Mouse (Mus musculus) ES-Bruce4 (cell line): ENCODE measurements around the gene Zdhhc1. TPM values are rescaled to one million over a fixed set of nuclear protein-coding genes. Genes with fewer than 3 reads are reported as not detected.
A peak's percentile ranks its signal among the peaks of the same experiment; 100 is the strongest.

Source experiments
- H3K27ac ChIP-seq: 2 replicates; pipeline ENCODE4 v1.5.1; 2012; ENCODE audit warnings: low read length, inconsistent platforms; ENCODE audit not compliant: insufficient read depth
- H3K27me3 ChIP-seq: 2 replicates; pipeline ENCODE4 v1.6.1; 2012; ENCODE audit warnings: mild to moderate bottlenecking, low read length, inconsistent platforms; ENCODE audit not compliant: control insufficient read depth, poor library complexity, insufficient read depth, severe bottlenecking
- H3K36me3 ChIP-seq: 2 replicates; pipeline ENCODE4 v1.6.1; 2012; ENCODE audit warnings: inconsistent platforms, mild to moderate bottlenecking, low read length, moderate library complexity; ENCODE audit not compliant: control insufficient read depth, poor library complexity, insufficient read depth, severe bottlenecking
- H3K4me1 ChIP-seq: one replicate; pipeline ENCODE4 v1.8.1; 2011; ENCODE audit warnings: low read length; ENCODE audit not compliant: control insufficient read depth, insufficient read depth
- H3K4me3 ChIP-seq: 2 replicates; pipeline ENCODE4 v1.5.1; 2011; ENCODE audit warnings: low read depth, mild to moderate bottlenecking, low read length
- H3K9ac ChIP-seq: 2 replicates; pipeline ENCODE4 v1.6.1; 2012; ENCODE audit warnings: low read depth, mild to moderate bottlenecking, inconsistent platforms; ENCODE audit not compliant: poor library complexity, severe bottlenecking
- H3K9me3 ChIP-seq: replicated peaks from 2 replicates; pipeline ENCODE4 v1.6.1; 2012; ENCODE audit warnings: mild to moderate bottlenecking, low read length, inconsistent platforms; ENCODE audit not compliant: control insufficient read depth, poor library complexity, insufficient read depth, severe bottlenecking
- CTCF ChIP-seq: IDR thresholded peaks from one replicate; pipeline ENCODE4 v1.8.1; 2011; ENCODE audit warnings: low read depth, low read length
- EP300 ChIP-seq: IDR thresholded peaks from 2 replicates; pipeline ENCODE4 v1.6.1; 2011; ENCODE audit warnings: low read depth, low read length; ENCODE audit not compliant: insufficient read depth
- POLR2A ChIP-seq: IDR thresholded peaks from one replicate; pipeline ENCODE4 v1.8.1; 2011; ENCODE audit warnings: low read length; ENCODE audit not compliant: insufficient read depth
- polyA plus RNA-seq: library from polyadenylated mRNA; stranded (reverse); fragments of >200 nt; gene quantifications from 2 replicates; pipeline ENCODE4 v1.2.4, GENCODE M21; 2011; ENCODE audit warnings: low read depth; ENCODE audit not compliant: missing spikeins, insufficient read depth, insufficient read length

The Zdhhc1 gene
- polyA plus RNA-seq, 1 experiment = 9.2 TPM

- Histone ChIP-seq H3K9me3 (no peaks in the 10 kb centered on the region), H3K9ac (no peak overlapping the region), H3K36me3 (no peaks in the 10 kb centered on the region), H3K4me3 (no peak overlapping the region), H3K27ac (no peak overlapping the region), H3K27me3 (no peaks in the 10 kb centered on the region), H3K4me1 (no peaks in the 10 kb centered on the region)
- no peak for TF ChIP-seq CTCF
These were observed 54.0 kb downstream of the Zdhhc1 start for GRCm38 (mm10) chr8:105442661-105443060.

- no peak for TF ChIP-seq EP300
- peak; percentile 74 for TF ChIP-seq CTCF
- H3K27me3 ChIP-seq = no peaks in the 10 kb centered on the region
- H3K4me1 ChIP-seq = no peaks in the 10 kb centered on the region
- no peak overlapping the region for H3K9ac ChIP-seq
- no peaks in the 10 kb centered on the region for H3K9me3 ChIP-seq
- H3K4me3 ChIP-seq = no peak overlapping the region
- no peak overlapping the region for H3K27ac ChIP-seq
- no peaks in the 10 kb centered on the region for H3K36me3 ChIP-seq
These were observed 55.3 kb downstream of the Zdhhc1 start for GRCm38 (mm10) chr8:105441433-105441832.

- Histone ChIP-seq H3K27me3 (no peaks in the 10 kb centered on the region), H3K4me1 (no peaks in the 10 kb centered on the region), H3K9ac (no peak overlapping the region), H3K9me3 (no peaks in the 10 kb centered on the region), H3K36me3 (no peaks in the 10 kb centered on the region), H3K4me3 (no peak overlapping the region), H3K27ac (no peak overlapping the region)
- TF ChIP-seq EP300 = no peak
- peak; percentile 56 for TF ChIP-seq CTCF
These were observed 57.8 kb downstream of the Zdhhc1 start for GRCm38 (mm10) chr8:105438865-105439264.

- Histone ChIP-seq H3K4me3 (no peak overlapping the region), H3K9ac (no peak overlapping the region), H3K27ac (no peak overlapping the region), H3K36me3 (no peaks in the 10 kb centered on the region), H3K4me1 (no peaks in the 10 kb centered on the region), H3K27me3 (no peaks in the 10 kb centered on the region), H3K9me3 (no peaks in the 10 kb centered on the region)
- TF ChIP-seq POLR2A = no peak
- no peak for TF ChIP-seq EP300
- TF ChIP-seq CTCF = no peak
These were observed 59.5 kb downstream of the Zdhhc1 start for GRCm38 (mm10) chr8:105437078-105437748.

- H3K9me3 ChIP-seq = no peaks in the 10 kb centered on the region
- H3K36me3 ChIP-seq = no peaks in the 10 kb centered on the region
- H3K27ac ChIP-seq = no peak overlapping the region
- no peaks in the 10 kb centered on the region for H3K27me3 ChIP-seq
- TF ChIP-seq POLR2A = no peak
- TF ChIP-seq EP300 = no peak
- TF ChIP-seq CTCF = no peak
- H3K9ac ChIP-seq = no peak overlapping the region
- H3K4me1 ChIP-seq = no peaks in the 10 kb centered on the region
- H3K4me3 ChIP-seq = no peak overlapping the region
These were observed 60.5 kb downstream of the Zdhhc1 start for GRCm38 (mm10) chr8:105436218-105436617.

GRCm38 (mm10) chr8:105434136-105434535, 62.6 kb downstream of the Zdhhc1 start:
- H3K9me3 ChIP-seq = no peaks in the 10 kb centered on the region
- no peak overlapping the region for H3K27ac ChIP-seq
- no peak overlapping the region for H3K4me3 ChIP-seq
- H3K9ac ChIP-seq = no peak overlapping the region
- H3K4me1 ChIP-seq = no peaks in the 10 kb centered on the region
- H3K36me3 ChIP-seq = no peaks in the 10 kb centered on the region
- no peaks in the 10 kb centered on the region for H3K27me3 ChIP-seq
- TF ChIP-seq CTCF (no peak), EP300 (no peak), POLR2A (no peak)
